In genomic region chr2:118745915-118746901, GRCm38 (mm10) we compare ENCODE assay signal across 9 mouse cellular contexts. TPM values are rescaled to one million over a fixed set of nuclear protein-coding genes. Genes with fewer than 3 reads are reported as not detected.
A peak's percentile ranks its signal among the peaks of the same experiment; 100 is the strongest.
DNase-seq lines count a peak whose midpoint lies in the region; ATAC-seq and TF ChIP-seq lines count a peak whose summit lies in the region.
"Had no signal": no experiment of that assay in that cellular context is flagged by ENCODE, and none has a peak within 500 bp of the region (broad histone marks: within the 10 kb centered on the region; RNA-seq: fewer than 3 reads in every experiment).

No protein-coding gene starts in this region.

- H3K36me3 ChIP-seq in heart, adult 2 months (ENCODE audit: control insufficient read depth, insufficient read depth, low read length), result 0 out of 2 replicates have a peak, but pooled peaks cover 2% of the 10 kb centered on the region
- H3K36me3 ChIP-seq in kidney, embryonic 15.5 days, result peaks cover 17% of the 10 kb centered on the region; the same call in 1 of the 2 replicates
- H3K36me3 ChIP-seq in megakaryocyte, embryonic 14.5 days (replicated peaks; ENCODE audit: low read length), result peaks cover 53% of the 10 kb centered on the region
- no peaks in the 10 kb centered on the region for H3K36me3 ChIP-seq in stomach, embryonic 14.5 days (ENCODE audit: control insufficient read depth, insufficient read depth, low read length)

- peak overlapping the region; percentile 90 for H3K4me3 ChIP-seq in heart, adult 2 months
- H3K4me3 ChIP-seq in kidney, embryonic 15.5 days (replicated peaks), result peak overlapping the region; percentile 91
- H3K4me3 ChIP-seq in megakaryocyte, embryonic 14.5 days (replicated peaks), result peak overlapping the region; percentile 100
- H3K4me3 ChIP-seq in stomach, embryonic 14.5 days (ENCODE audit: low read depth, low read length), result peak overlapping the region; percentile 69

- peak; percentile 48 for DNase-seq in 3T3-L1 (ENCODE audit: low read depth, low spot score)
- DNase-seq in CD4-positive, CD25-positive, alpha-beta regulatory T cell, adult 2 months (ENCODE audit: low read depth, low spot score), result peak; percentile 58
- DNase-seq in cerebellum, adult 9-10 months, result peak; percentile 61
- peak; percentile 62 to 73 for DNase-seq in heart, adult 2 months
- DNase-seq in layer of hippocampus, adult 9-11 months, result no peak

- H3K9ac ChIP-seq in heart, adult 2 months (ENCODE audit: low read depth, low read length), result peak overlapping the region; percentile 79
- peak overlapping the region; percentile 77 for H3K9ac ChIP-seq in kidney, embryonic 15.5 days
- H3K9ac ChIP-seq in stomach, embryonic 14.5 days (replicated peaks; ENCODE audit: low read depth, low read length), result peak overlapping the region; percentile 88

- intact Hi-C loops in heart, adult 2 months (cut with DNase I), result loop anchor here (5.0 to 10.0 kb wide), 4 partner anchors 44 to 801 kb away; partner anchors contain the start of genes Ankrd63, Chp1, Exd1 and Ivd

- peak overlapping the region; percentile 99 for H3K4me2 ChIP-seq in kidney, embryonic 15.5 days
- H3K4me2 ChIP-seq in stomach, embryonic 14.5 days (replicated peaks; ENCODE audit: low read depth, low read length), result peak overlapping the region; percentile 89

- ATAC-seq in kidney, embryonic 15.5 days (replicated peaks; ENCODE audit: low FRiP score), result peak; percentile 67
- peak; percentile 34 for ATAC-seq in stomach, embryonic 14.5 days (ENCODE audit: insufficient number of reproducible peaks, insufficient read depth, low FRiP score, low read depth)

- H3K27me3 ChIP-seq in heart, adult 2 months (ENCODE audit: control insufficient read depth, insufficient read depth, low read length), result no peaks in the 10 kb centered on the region
- peaks cover 45% of the 10 kb centered on the region for H3K27me3 ChIP-seq in kidney, embryonic 15.5 days
- H3K27me3 ChIP-seq in megakaryocyte, embryonic 14.5 days (replicated peaks), result no peaks in the 10 kb centered on the region
- H3K27me3 ChIP-seq in stomach, embryonic 14.5 days (ENCODE audit: control insufficient read depth, insufficient read depth, low read length), result no peaks in the 10 kb centered on the region

- H3K4me1 ChIP-seq in heart, adult 2 months (ENCODE audit: control insufficient read depth, insufficient read depth, low read length), result peaks cover 13% of the 10 kb centered on the region
- peaks cover 34% of the 10 kb centered on the region for H3K4me1 ChIP-seq in kidney, embryonic 15.5 days
- peaks cover 63% of the 10 kb centered on the region for H3K4me1 ChIP-seq in megakaryocyte, embryonic 14.5 days
- peaks cover 21% of the 10 kb centered on the region for H3K4me1 ChIP-seq in stomach, embryonic 14.5 days (ENCODE audit: control insufficient read depth, insufficient read depth, low read length)

- TF ChIP-seq EP300 in heart, adult 2 months (IDR thresholded peaks at IDR 0.05; ENCODE audit: insufficient read depth, low read depth, low read length), result no peak

- H3K79me2 ChIP-seq in heart, adult 2 months (replicated peaks; ENCODE audit: control insufficient read depth, insufficient read depth, low read length), result no peaks in the 10 kb centered on the region

- TF ChIP-seq CTCF in heart, adult 2 months (IDR thresholded peaks at IDR 0.05), result no peak

- H3K27ac ChIP-seq in heart, adult 2 months, result peak overlapping the region; percentile 83
- no peak overlapping the region for H3K27ac ChIP-seq in kidney, embryonic 15.5 days
- H3K27ac ChIP-seq in stomach, embryonic 14.5 days (ENCODE audit: low read length), result no peak overlapping the region

- no peaks in the 10 kb centered on the region for H3K9me3 ChIP-seq in kidney, embryonic 15.5 days (replicated peaks)
- H3K9me3 ChIP-seq in megakaryocyte, embryonic 14.5 days, result no peaks in the 10 kb centered on the region
- no peaks in the 10 kb centered on the region for H3K9me3 ChIP-seq in stomach, embryonic 14.5 days (ENCODE audit: control insufficient read depth, low read depth, low read length)

- WGBS in heart, adult 2 months, result 4% methylated on average over 113 of the region's 113 CpGs
- under 1% methylated on average over 94 of the region's 113 CpGs for WGBS in kidney, embryonic 15.5 days
- WGBS in stomach, embryonic 14.5 days, result under 1% methylated on average over 106 of the region's 113 CpGs

- TF ChIP-seq POLR2A in heart, adult 2 months (IDR thresholded peaks at IDR 0.05; ENCODE audit: insufficient read depth, low read depth, low read length), result no peak

RNA-seq across cellular contexts. Expression of gene Inafm2, which starts 0.7 kb away (rescaled TPM):
- total RNA-seq in heart, adult 2 months (2021), result 10 to 100 TPM; 31.8 to 34.9 TPM
- polyA plus RNA-seq in heart, adult 2 months (2012; rRNA removed), result 8.8 and 16.3 TPM in 2 replicates
- 14.0 and 15.6 TPM in 2 replicates for polyA plus RNA-seq in kidney, embryonic 15.5 days (2015; fragmentation: Nextera tagmentation; extraction: Ambion mirVana)
- 374 and 820 TPM in 2 replicates for polyA plus RNA-seq in megakaryocyte, embryonic 14.5 days (2012; ENCODE audit: insufficient read depth, low replicate concordance)
- 33.0 and 33.5 TPM in 2 replicates for polyA plus RNA-seq in stomach, embryonic 14.5 days (2014; fragmentation: Nextera tagmentation; extraction: Ambion mirVana)

RNA-seq across cellular contexts. Expression of gene Ccdc9b, which starts 16.3 kb away (rescaled TPM):
- total RNA-seq in heart, adult 2 months (2021), result 10 to 100 TPM; 24.3 to 26.4 TPM
- polyA plus RNA-seq in heart, adult 2 months (2012; rRNA removed), result 15.1 and 21.7 TPM in 2 replicates
- polyA plus RNA-seq in kidney, embryonic 15.5 days (2015; fragmentation: Nextera tagmentation; extraction: Ambion mirVana), result 1.0 and 1.2 TPM in 2 replicates
- 0.57 TPM in 1 of 2 replicates, not detected in the other for polyA plus RNA-seq in megakaryocyte, embryonic 14.5 days (2012; ENCODE audit: insufficient read depth, low replicate concordance)
- 0.75 and 1.4 TPM in 2 replicates for polyA plus RNA-seq in stomach, embryonic 14.5 days (2014; fragmentation: Nextera tagmentation; extraction: Ambion mirVana)

RNA-seq across cellular contexts. Expression of gene Plcb2, which starts 18.0 kb away (rescaled TPM):
- total RNA-seq in heart, adult 2 months (2021), result 1 to 10 TPM; 2.5 to 2.6 TPM
- polyA plus RNA-seq in heart, adult 2 months (2012; rRNA removed), result 2.4 and 2.7 TPM in 2 replicates
- 1.5 and 1.9 TPM in 2 replicates for polyA plus RNA-seq in kidney, embryonic 15.5 days (2015; fragmentation: Nextera tagmentation; extraction: Ambion mirVana)
- polyA plus RNA-seq in megakaryocyte, embryonic 14.5 days (2012; ENCODE audit: insufficient read depth, low replicate concordance), result 14.4 and 25.8 TPM in 2 replicates
- polyA plus RNA-seq in stomach, embryonic 14.5 days (2014; fragmentation: Nextera tagmentation; extraction: Ambion mirVana), result 1.3 and 2.0 TPM in 2 replicates

RNA-seq across cellular contexts. Expression of gene Phgr1, which starts 26.4 kb away (rescaled TPM):
- not detected for total RNA-seq in heart, adult 2 months (2021)
- not detected in 2 replicates for polyA plus RNA-seq in heart, adult 2 months (2012; rRNA removed)
- 1.1 TPM in 1 of 2 replicates, not detected in the other for polyA plus RNA-seq in kidney, embryonic 15.5 days (2015; fragmentation: Nextera tagmentation; extraction: Ambion mirVana)
- 17.2 and 54.9 TPM in 2 replicates for polyA plus RNA-seq in megakaryocyte, embryonic 14.5 days (2012; ENCODE audit: insufficient read depth, low replicate concordance)
- polyA plus RNA-seq in stomach, embryonic 14.5 days (2014; fragmentation: Nextera tagmentation; extraction: Ambion mirVana), result 22.2 and 24.8 TPM in 2 replicates
- total RNA-seq: hematopoietic stem cell, adult 5-6 weeks had no signal

RNA-seq across cellular contexts. Expression of gene Disp2, which starts 33.3 kb away (rescaled TPM):
- under 1 TPM in 1 of 2 experiments, not detected in 1; 0.11 TPM for total RNA-seq in heart, adult 2 months (2021)
- polyA plus RNA-seq in heart, adult 2 months (2012; rRNA removed), result 0.39 and 0.53 TPM in 2 replicates
- 0.40 and 2.1 TPM in 2 replicates for polyA plus RNA-seq in kidney, embryonic 15.5 days (2015; fragmentation: Nextera tagmentation; extraction: Ambion mirVana)
- 0.06 TPM in 1 of 2 replicates, not detected in the other for polyA plus RNA-seq in megakaryocyte, embryonic 14.5 days (2012; ENCODE audit: insufficient read depth, low replicate concordance)
- polyA plus RNA-seq in stomach, embryonic 14.5 days (2014; fragmentation: Nextera tagmentation; extraction: Ambion mirVana), result 2.1 and 2.8 TPM in 2 replicates
- total RNA-seq: hematopoietic stem cell, adult 5-6 weeks had no signal

Comparison
In these comparisons a context has a peak if more than half of its experiments do, and no peak if none do; other contexts are left out.
1. RNA of gene Inafm2, which starts 0.7 kb away (polyA plus RNA-seq): 374 to 820 TPM in megakaryocyte, embryonic 14.5 days; 33.0 to 33.5 TPM in stomach, embryonic 14.5 days, 14.0 to 15.6 TPM in kidney, embryonic 15.5 days and 8.8 to 16.3 TPM in heart, adult 2 months; every median in the first group is over 10 times any median in the second.
2. Peak in every context shown above with its lines, with median percentiles within 50 percentile points of each other: H3K4me3 ChIP-seq and H3K9ac ChIP-seq.